Mouse (Mus musculus) frontal cortex, postnatal 10 days (tissue): ENCODE measurements around the gene Fmr1.
"Not testable (repeated sequence)": the region's sequence is repeated elsewhere in the genome, so short reads cannot be mapped to it uniquely, and the experiment has no call there.

ENCODE experiments used
- DNase-seq, 2 experiments: peaks; one replicate each; pipeline ENCODE4 v3.0.0; 2022; ENCODE audit warnings: low spot score in 2 of 2, mixed read lengths in 1 of 2

The Fmr1 gene

DNA sequence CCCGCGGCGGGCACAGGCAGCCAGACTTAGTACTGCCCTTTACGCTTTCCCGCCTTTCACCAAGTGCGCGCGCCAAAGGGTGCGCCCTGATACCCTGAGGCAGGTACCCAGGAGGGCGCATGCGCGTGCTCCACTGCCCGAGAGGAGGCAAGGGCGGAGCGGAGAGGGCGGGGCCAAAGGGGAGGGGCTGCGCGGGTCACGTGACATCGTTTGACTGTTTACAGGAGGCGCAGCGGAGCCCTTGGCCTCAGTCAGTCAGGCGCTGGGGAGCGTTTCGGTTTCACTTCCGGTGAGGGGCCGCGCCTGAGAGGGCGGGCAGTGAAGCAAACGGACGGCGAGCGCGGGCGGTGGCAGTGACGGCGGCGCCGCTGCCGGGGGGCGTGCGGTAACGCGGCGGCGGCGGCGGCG, at the start of gene Fmr1:
Fmr1 (plus strand) TSS at position 209 of the 408 bp plus-strand sequence.
- DNase-seq: peak; percentile 94

DNA sequence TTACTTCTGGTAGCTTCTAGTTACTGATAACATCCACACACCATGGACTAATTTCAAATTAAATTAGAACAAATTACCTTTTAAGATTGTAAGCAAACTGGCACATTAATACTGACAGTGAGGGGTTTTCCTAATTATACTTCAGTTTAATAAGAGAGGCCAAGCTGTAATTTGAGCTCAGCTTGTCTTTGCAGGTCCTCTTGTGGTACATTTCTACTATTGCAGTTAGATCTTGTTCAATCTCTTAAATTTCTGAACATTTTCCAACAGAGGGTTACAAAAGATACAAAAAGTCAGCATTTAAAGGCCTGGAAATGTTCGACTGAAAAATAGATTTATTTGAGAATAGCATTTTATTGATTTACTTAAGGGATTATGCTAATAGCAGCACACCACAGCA, 36.7 kb upstream of the Fmr1 start:
- DNase-seq: no peak

DNA sequence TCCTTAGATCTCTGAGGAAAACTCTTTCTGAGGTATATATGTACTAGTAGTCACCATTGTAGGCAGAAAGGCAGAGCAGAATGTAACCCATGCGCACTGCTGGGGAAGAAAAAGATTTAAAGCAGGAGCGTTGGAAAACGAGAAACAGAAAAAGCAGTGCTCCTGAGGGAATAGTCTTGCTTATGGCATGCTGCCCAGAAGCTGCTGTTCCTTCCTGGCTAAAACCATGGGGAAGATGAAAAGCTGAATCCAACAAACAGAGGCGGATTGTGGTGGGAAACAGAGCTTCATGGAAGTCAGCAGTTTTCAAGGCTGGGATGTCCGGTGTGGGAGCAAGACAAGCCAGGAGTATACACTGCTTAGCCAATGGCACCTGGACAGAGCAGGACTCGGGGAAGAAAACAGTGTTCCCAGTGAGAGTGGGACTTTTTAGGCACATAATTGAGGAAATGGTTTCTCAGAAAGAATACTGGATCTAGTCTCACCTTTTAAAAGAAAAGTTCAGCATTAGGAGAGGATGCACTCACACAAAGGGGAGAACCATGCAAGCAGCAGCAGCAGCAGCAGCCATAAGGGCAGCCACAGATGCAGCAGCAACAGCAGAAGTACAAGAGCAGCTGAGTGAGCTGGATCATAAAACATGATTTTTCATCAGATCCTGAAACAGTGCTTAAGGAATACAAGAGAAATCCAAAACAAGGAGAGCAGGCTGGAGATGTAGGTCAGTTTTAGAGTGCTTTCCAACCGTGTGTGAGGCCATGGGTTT, 33.0 kb upstream of the Fmr1 start:
- DNase-seq: peak; percentile 4 to 27

DNA sequence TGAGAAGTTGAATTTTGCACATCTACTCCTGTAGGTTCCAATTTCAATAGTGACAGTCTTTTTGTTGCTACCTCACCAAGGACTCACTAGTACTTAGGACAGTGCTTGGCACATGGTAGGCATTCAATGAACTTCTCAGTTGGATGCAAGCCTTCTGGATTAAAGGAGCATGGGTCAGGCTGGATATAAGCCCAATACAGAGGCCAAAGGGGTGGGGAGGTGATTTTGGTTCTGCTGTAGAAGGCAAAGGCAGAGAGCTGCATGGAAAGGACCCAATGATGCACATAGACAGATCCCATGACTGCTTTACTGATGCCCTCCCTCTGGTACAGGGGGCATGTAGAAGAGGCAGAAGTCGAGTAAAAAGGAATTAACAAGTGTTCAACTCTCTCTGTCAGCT, 833 bp upstream of the Fmr1 start:
- DNase-seq: no peak

DNA sequence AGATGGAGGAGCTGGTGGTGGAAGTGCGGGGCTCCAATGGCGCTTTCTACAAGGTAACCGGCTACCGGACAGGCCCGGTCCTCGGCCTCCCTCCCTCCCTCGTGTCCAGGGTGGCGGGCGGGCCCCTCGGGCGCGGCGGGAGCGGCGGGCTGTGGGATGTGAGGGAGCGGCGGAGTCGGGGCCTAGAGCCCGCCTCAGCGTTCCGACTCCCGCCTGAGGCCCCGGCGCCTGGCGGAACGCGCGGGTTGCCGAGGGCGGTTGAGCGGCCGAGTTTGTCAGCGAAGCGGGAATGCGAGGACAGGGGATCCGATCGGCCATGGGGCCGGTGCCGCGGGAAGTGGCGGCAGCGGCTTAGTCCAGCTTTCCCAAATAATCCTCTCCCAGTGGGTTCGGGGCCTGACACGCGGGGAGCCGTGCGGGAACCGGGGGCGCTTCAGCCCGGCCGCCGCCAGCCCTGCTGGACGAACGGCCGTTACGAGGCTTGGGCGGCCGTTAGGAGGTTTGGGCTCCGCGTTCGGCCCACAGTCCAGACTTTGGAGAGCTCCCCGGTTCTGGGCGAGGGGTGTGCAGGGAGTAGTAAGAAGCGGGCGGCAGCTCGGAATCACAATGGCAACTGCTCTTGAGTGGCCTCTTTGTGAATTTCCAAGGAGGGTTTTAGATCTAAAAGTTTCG, 610 bp downstream of the Fmr1 start:
- DNase-seq: no peak

DNA sequence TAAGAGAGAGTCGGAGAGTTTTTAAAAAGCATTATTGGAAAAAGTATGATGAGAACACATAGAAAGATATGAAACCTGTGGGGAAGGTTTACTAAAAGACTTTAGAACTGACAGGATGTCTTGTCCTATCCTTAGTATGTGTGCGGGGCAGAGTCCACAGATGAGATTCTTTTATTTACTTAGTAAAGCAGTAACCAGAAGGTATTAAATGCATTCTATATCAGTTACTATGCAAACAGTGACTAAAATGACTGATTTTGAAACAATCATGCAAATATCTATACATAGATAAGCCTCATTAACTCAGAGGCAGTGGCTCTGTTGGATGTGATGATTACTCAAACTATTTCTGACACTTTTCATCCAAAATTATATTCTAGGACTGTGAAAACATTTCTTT, 6.4 kb downstream of the Fmr1 start:
- no peak for DNase-seq

DNA sequence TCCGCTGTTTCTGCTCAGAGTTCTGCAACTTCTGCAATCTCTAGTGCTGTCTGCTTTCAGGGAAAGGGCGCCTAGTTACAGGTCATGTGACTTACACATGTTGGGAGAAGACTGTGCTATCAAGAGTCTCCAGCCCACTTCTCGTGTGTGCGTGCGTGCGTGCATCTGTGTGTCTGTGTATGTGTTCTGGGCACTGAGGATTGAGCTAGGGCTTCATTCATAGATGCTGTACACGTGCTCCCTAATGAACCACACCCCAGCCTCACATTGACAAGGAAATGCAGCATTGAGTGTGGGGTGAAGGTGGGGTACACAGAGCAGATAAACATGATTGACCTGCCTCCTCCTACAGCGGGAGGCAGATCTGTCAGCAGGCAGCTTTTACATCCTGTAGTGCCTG, 13.6 kb downstream of the Fmr1 start:
- not testable (repeated sequence) for DNase-seq

DNA sequence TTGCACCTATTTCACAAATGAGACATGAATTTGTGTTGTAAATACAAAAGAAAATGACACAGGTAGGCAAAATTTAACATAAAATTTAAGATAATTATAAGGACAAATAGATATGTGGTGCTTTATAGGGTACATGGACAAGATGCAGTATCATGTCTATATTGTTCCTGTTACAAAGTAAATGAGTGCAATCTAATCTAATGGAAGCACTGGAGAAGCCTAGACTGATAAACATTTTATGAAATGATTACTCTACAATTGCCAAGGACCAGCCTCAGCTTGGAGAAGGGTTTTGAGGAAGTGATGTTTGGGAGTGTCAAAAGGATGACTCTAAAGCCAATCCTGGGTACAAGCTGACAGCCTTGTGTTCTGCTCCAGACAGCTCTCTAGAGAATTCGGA, 58.6 kb downstream of the Fmr1 start:
- DNase-seq: no peak

DNA sequence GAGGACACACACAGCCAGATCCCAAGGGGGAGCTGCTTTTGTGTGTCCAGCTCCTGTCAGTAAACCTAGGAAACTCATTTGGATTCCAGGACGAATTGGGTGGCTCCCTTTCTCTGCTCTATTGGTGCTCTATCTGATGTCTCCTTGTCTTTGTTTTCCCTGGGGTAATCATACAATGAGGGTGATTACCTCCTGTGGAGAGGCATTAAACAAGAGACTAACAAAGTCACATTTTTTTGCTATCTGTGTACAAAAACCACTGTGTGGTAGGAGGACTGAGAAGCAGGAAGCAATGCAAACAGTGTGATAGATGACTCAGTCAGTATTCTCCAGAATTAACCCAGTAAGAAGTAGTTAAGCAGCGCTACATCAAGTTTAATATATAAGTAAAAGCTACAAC, 61.7 kb downstream of the Fmr1 start:
- no peak for DNase-seq

DNA sequence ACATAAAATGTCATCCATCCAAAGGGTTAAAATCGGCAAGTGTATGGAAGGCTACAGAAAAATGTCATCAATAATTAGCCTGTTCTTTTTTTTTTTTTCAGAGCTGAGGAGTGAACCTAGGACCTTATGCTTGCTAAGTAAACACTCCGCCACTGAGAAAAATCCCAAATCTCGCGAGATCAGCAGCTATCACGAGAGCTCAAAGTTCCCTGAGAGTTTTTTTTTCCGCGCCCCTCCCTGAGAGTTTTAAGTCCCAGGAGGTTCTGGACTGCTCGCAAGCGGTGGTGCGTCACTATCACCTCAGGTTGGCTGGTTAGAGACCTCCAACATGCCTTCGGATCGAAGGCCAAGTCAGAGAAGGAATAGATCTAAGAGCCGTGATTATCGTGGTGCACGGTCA, 83.3 kb downstream of the Fmr1 start, which contains the start of gene Fmr1nb:
Fmr1nb (plus strand) TSS at position 234 of the 400 bp plus-strand sequence.
- DNase-seq: no peak
